Mouse (Mus musculus): ENCODE data around the gene Rbm5. TPM values are rescaled to one million over a fixed set of nuclear protein-coding genes. Genes with fewer than 3 reads are reported as not detected.

The Rbm5 gene
- total RNA-seq (2021) = 100 to 1,000 TPM; 141 to 159 TPM
- long read RNA-seq, experiment 1, full-length matches to known transcripts = 50 of 76 reads
- long read RNA-seq, experiment 1, partial matches to known transcripts = 8 of 76 reads
- long read RNA-seq, experiment 1, other reads (novel, unspliced or antisense) = 18 of 76 reads
- long read RNA-seq, experiment 2, full-length matches to known transcripts = 61 of 81 reads
- long read RNA-seq, experiment 2, partial matches to known transcripts = 11 of 81 reads
- long read RNA-seq, experiment 2, other reads (novel, unspliced or antisense) = 9 of 81 reads

GRCm38 (mm10) chr9:107770374-107771290 lies at the start of gene Rbm5:
TSS of gene Rbm5 (minus strand) at chr9:107770996.
- DNase-seq (ENCODE audit: low spot score in 2 of 2) = peak; percentile 94 to 96
- Histone ChIP-seq H3K27ac (peak within 1 kb of the TSS; percentile 100), H3K4me3 (peak within 1 kb of the TSS; percentile 82)
- TF ChIP-seq CTCF (conservative IDR thresholded peaks at IDR 0.05) = no peak

- no peak overlapping the region for H3K27ac ChIP-seq
- H3K4me3 ChIP-seq = no peak overlapping the region
- DNase-seq (ENCODE audit: low spot score in 2 of 2) = no peak
- TF ChIP-seq CTCF (conservative IDR thresholded peaks at IDR 0.05) = peak; percentile 51
Observed at GRCm38 (mm10) chr9:107812132-107812531, 41.3 kb upstream of the Rbm5 start.

GRCm38 (mm10) chr9:107810985-107811384 lies 40.2 kb upstream of the Rbm5 start:
- no peak overlapping the region for H3K27ac ChIP-seq
- no peak overlapping the region for H3K4me3 ChIP-seq
- no peak for DNase-seq (ENCODE audit: low spot score in 2 of 2)
- no peak for TF ChIP-seq CTCF (conservative IDR thresholded peaks at IDR 0.05)

- no peak for DNase-seq (ENCODE audit: low spot score in 2 of 2)
- TF ChIP-seq CTCF (conservative IDR thresholded peaks at IDR 0.05) = no peak
- H3K27ac ChIP-seq = no peak overlapping the region
- no peak overlapping the region for H3K4me3 ChIP-seq
Observed at GRCm38 (mm10) chr9:107791714-107792113, 20.9 kb upstream of the Rbm5 start.

- no peak for TF ChIP-seq CTCF (conservative IDR thresholded peaks at IDR 0.05)
- Histone ChIP-seq H3K27ac (peak overlapping the region; percentile 36; the same call in 1 of the 2 replicates), H3K4me3 (no peak overlapping the region)
- no peak for DNase-seq (ENCODE audit: low spot score in 2 of 2)
Observed at GRCm38 (mm10) chr9:107782536-107783203, 11.9 kb upstream of the Rbm5 start.

GRCm38 (mm10) chr9:107776809-107777208 lies 6.0 kb upstream of the Rbm5 start:
- DNase-seq (ENCODE audit: low spot score in 2 of 2) = no peak
- no peak for TF ChIP-seq CTCF (conservative IDR thresholded peaks at IDR 0.05)
- H3K27ac ChIP-seq = no peak overlapping the region
- H3K4me3 ChIP-seq = no peak overlapping the region

GRCm38 (mm10) chr9:107774411-107774810 lies 3.6 kb upstream of the Rbm5 start:
- no peak for DNase-seq (ENCODE audit: low spot score in 2 of 2)
- H3K27ac ChIP-seq = no peak overlapping the region
- no peak for TF ChIP-seq CTCF (conservative IDR thresholded peaks at IDR 0.05)
- H3K4me3 ChIP-seq = no peak overlapping the region

- no peak overlapping the region; the same call in 1 of the 2 replicates for H3K27ac ChIP-seq
- no peak for TF ChIP-seq CTCF (conservative IDR thresholded peaks at IDR 0.05)
Observed at GRCm38 (mm10) chr9:107771782-107772181, 986 bp upstream of the Rbm5 start.

GRCm38 (mm10) chr9:107770037-107770373 lies 791 bp downstream of the Rbm5 start:
- TF ChIP-seq CTCF (conservative IDR thresholded peaks at IDR 0.05) = no peak
- peak overlapping the region; percentile 82 for H3K4me3 ChIP-seq
- H3K27ac ChIP-seq = peak overlapping the region; percentile 100
- no peak for DNase-seq (ENCODE audit: low spot score in 2 of 2)

More at GRCm38 (mm10) chr9:107771782-107772181, 986 bp upstream of the Rbm5 start:
- H3K4me3 ChIP-seq = no peak overlapping the region
- DNase-seq (ENCODE audit: low spot score in 2 of 2) = no peak

- DNase-seq (ENCODE audit: low spot score in 2 of 2) = no peak
- peak; percentile 55 for TF ChIP-seq CTCF (conservative IDR thresholded peaks at IDR 0.05)
- Histone ChIP-seq H3K4me3 (peak overlapping the region; percentile 82), H3K27ac (peak overlapping the region; percentile 100)
Observed at GRCm38 (mm10) chr9:107769445-107770000, 1.3 kb downstream of the Rbm5 start.

- no peak overlapping the region; the same call in 1 of the 2 replicates for H3K27ac ChIP-seq
- no peak for DNase-seq (ENCODE audit: low spot score in 2 of 2)
- no peak for TF ChIP-seq CTCF (conservative IDR thresholded peaks at IDR 0.05)
- H3K4me3 ChIP-seq = peak overlapping the region; percentile 82
Observed at GRCm38 (mm10) chr9:107768851-107769250, 1.9 kb downstream of the Rbm5 start.

- DNase-seq (ENCODE audit: low spot score in 2 of 2) = no peak
- no peak overlapping the region for H3K4me3 ChIP-seq
- TF ChIP-seq CTCF (conservative IDR thresholded peaks at IDR 0.05) = no peak
- no peak overlapping the region for H3K27ac ChIP-seq
Observed at GRCm38 (mm10) chr9:107759593-107759992, 11.2 kb downstream of the Rbm5 start.
